Comparison of ENCODE assay signal across 28 mouse cellular contexts in genomic region chr19:45226246-45226645, GRCm38 (mm10). TPM values are rescaled to one million over a fixed set of nuclear protein-coding genes. Genes with fewer than 3 reads are reported as not detected.
A peak's percentile ranks its signal among the peaks of the same experiment; 100 is the strongest.
DNase-seq lines count a peak whose midpoint lies in the region; ATAC-seq and TF ChIP-seq lines count a peak whose summit lies in the region.
"Had no signal": no experiment of that assay in that cellular context is flagged by ENCODE, and none has a peak within 500 bp of the region (broad histone marks: within the 10 kb centered on the region; RNA-seq: fewer than 3 reads in every experiment).

No protein-coding gene starts in this region.

- H3K9me3 ChIP-seq in hindbrain, embryonic 13.5 days: no peaks in the 10 kb centered on the region
- no peaks in the 10 kb centered on the region for H3K9me3 ChIP-seq in hindbrain, embryonic 12.5 days (replicated peaks)
- H3K9me3 ChIP-seq in limb, embryonic 10.5 days (replicated peaks): no peaks in the 10 kb centered on the region
- no peaks in the 10 kb centered on the region for H3K9me3 ChIP-seq in neural tube, embryonic 15.5 days (replicated peaks)
- no peaks in the 10 kb centered on the region for H3K9me3 ChIP-seq in stomach, postnatal 0 days (ENCODE audit: control insufficient read depth, low read length)
- H3K9me3 ChIP-seq: embryonic facial prominence, embryonic 12.5 days; forebrain, embryonic 13.5 days; liver, embryonic 15.5 days; lung, embryonic 15.5 days; megakaryocyte, embryonic 14.5 days; midbrain, embryonic 15.5 days had no signal

- H3K36me3 ChIP-seq in hindbrain, embryonic 13.5 days: no peaks in the 10 kb centered on the region
- no peaks in the 10 kb centered on the region for H3K36me3 ChIP-seq in hindbrain, embryonic 12.5 days
- no peaks in the 10 kb centered on the region for H3K36me3 ChIP-seq in limb, embryonic 10.5 days
- no peaks in the 10 kb centered on the region for H3K36me3 ChIP-seq in neural tube, embryonic 15.5 days
- no peaks in the 10 kb centered on the region for H3K36me3 ChIP-seq in stomach, postnatal 0 days (ENCODE audit: control insufficient read depth, insufficient read depth, low read length)
- H3K36me3 ChIP-seq: embryonic facial prominence, embryonic 12.5 days; liver, embryonic 15.5 days; lung, embryonic 15.5 days; midbrain, embryonic 15.5 days had no signal

- TF ChIP-seq CTCF in stomach, postnatal 0 days (IDR thresholded peaks at IDR 0.05; ENCODE audit: low read depth): no peak

- 5% methylated on average over 8 of the region's 8 CpGs for WGBS in hindbrain, embryonic 13.5 days
- WGBS in hindbrain, embryonic 12.5 days: 1% methylated on average over 8 of the region's 8 CpGs
- under 1% methylated on average over 8 of the region's 8 CpGs for WGBS in limb, embryonic 10.5 days
- WGBS in neural tube, embryonic 15.5 days: 3% methylated on average over 8 of the region's 8 CpGs
- WGBS in stomach, postnatal 0 days: 3% methylated on average over 8 of the region's 8 CpGs

- H3K9ac ChIP-seq in hindbrain, embryonic 13.5 days: no peak overlapping the region
- H3K9ac ChIP-seq in hindbrain, embryonic 12.5 days: no peak overlapping the region
- H3K9ac ChIP-seq in neural tube, embryonic 15.5 days (replicated peaks): 0 out of 2 replicates have a peak overlapping the region, but pooled peaks have one; percentile 10
- no peak overlapping the region for H3K9ac ChIP-seq in stomach, postnatal 0 days (ENCODE audit: low read length)
- H3K9ac ChIP-seq: embryonic facial prominence, embryonic 12.5 days; forebrain, embryonic 13.5 days; liver, embryonic 15.5 days; lung, embryonic 15.5 days; midbrain, embryonic 15.5 days had no signal

- DNase-seq in embryo, embryonic 10.5 days (ENCODE audit: low spot score): peak; percentile 50
- no peak for DNase-seq in embryo, embryonic 10 days (ENCODE audit: low spot score)
- DNase-seq in limb, embryonic 10.5 days (ENCODE audit: low spot score): peak; percentile 49
- DNase-seq in stomach, postnatal 0 days (ENCODE audit: low spot score): no peak
- DNase-seq: adrenal gland, postnatal 14 days; cerebellum, adult 8-10 months; cerebellum, postnatal 36 days; gastrocnemius, postnatal 10 days; kidney, adult 18-20 months; kidney, postnatal 4 days; liver; lung, postnatal 36 days; right cerebral cortex, postnatal 4 days; thymus, postnatal 25 days had no signal

- H3K4me1 ChIP-seq in hindbrain, embryonic 13.5 days (replicated peaks): peaks cover 74% of the 10 kb centered on the region
- peaks cover 28% of the 10 kb centered on the region for H3K4me1 ChIP-seq in hindbrain, embryonic 12.5 days
- peaks cover 44% of the 10 kb centered on the region for H3K4me1 ChIP-seq in limb, embryonic 10.5 days
- peaks cover 90% of the 10 kb centered on the region for H3K4me1 ChIP-seq in neural tube, embryonic 15.5 days
- H3K4me1 ChIP-seq in stomach, postnatal 0 days (replicated peaks; ENCODE audit: control insufficient read depth, insufficient read depth): 0 out of 2 replicates have a peak, but pooled peaks cover 2% of the 10 kb centered on the region

- no peak for TF ChIP-seq EP300 in stomach, postnatal 0 days (optimal IDR thresholded peaks at IDR 0.05)

- peaks cover 94% of the 10 kb centered on the region for H3K27me3 ChIP-seq in hindbrain, embryonic 13.5 days
- peaks cover 98% of the 10 kb centered on the region for H3K27me3 ChIP-seq in hindbrain, embryonic 12.5 days
- peaks cover 100% of the 10 kb centered on the region for H3K27me3 ChIP-seq in limb, embryonic 10.5 days (ENCODE audit: low read depth, poor library complexity, severe bottlenecking)
- H3K27me3 ChIP-seq in neural tube, embryonic 15.5 days (replicated peaks): peaks cover 59% of the 10 kb centered on the region
- peaks cover 53% of the 10 kb centered on the region for H3K27me3 ChIP-seq in stomach, postnatal 0 days (ENCODE audit: control insufficient read depth, insufficient read depth, low read length)

- no peak overlapping the region for H3K4me3 ChIP-seq in hindbrain, embryonic 13.5 days
- H3K4me3 ChIP-seq in hindbrain, embryonic 12.5 days: no peak overlapping the region
- H3K4me3 ChIP-seq in limb, embryonic 10.5 days: no peak overlapping the region
- H3K4me3 ChIP-seq in neural tube, embryonic 15.5 days (replicated peaks): no peak overlapping the region
- no peak overlapping the region for H3K4me3 ChIP-seq in stomach, postnatal 0 days (ENCODE audit: low read depth, low read length)
- H3K4me3 ChIP-seq: embryonic facial prominence, embryonic 12.5 days; forebrain, embryonic 13.5 days; left cerebral cortex, adult 2 months; liver, embryonic 15.5 days; lung, embryonic 15.5 days; megakaryocyte, embryonic 14.5 days; midbrain, embryonic 15.5 days had no signal

- ATAC-seq in hindbrain, embryonic 13.5 days (ENCODE audit: low FRiP score): no peak
- no peak for ATAC-seq in hindbrain, embryonic 12.5 days (ENCODE audit: low FRiP score)
- no peak for ATAC-seq in neural tube, embryonic 15.5 days (ENCODE audit: low FRiP score)
- no peak for ATAC-seq in stomach, postnatal 0 days (ENCODE audit: low FRiP score, low TSS enrichment)
- ATAC-seq: forebrain, embryonic 13.5 days; midbrain, embryonic 15.5 days had no signal

- H3K27ac ChIP-seq in hindbrain, embryonic 13.5 days: peak overlapping the region; percentile 60
- H3K27ac ChIP-seq in hindbrain, embryonic 12.5 days: no peak overlapping the region
- no peak overlapping the region for H3K27ac ChIP-seq in limb, embryonic 10.5 days
- H3K27ac ChIP-seq in neural tube, embryonic 15.5 days (replicated peaks): peak overlapping the region; percentile 24; the same call in 1 of the 2 replicates
- H3K27ac ChIP-seq in stomach, postnatal 0 days (replicated peaks): no peak overlapping the region
- H3K27ac ChIP-seq: embryonic facial prominence, embryonic 12.5 days; forebrain, embryonic 13.5 days; left cerebral cortex, adult 2 months; liver, embryonic 15.5 days; lung, embryonic 15.5 days; midbrain, embryonic 15.5 days had no signal

- no peak overlapping the region for H3K4me2 ChIP-seq in hindbrain, embryonic 13.5 days
- no peak overlapping the region for H3K4me2 ChIP-seq in hindbrain, embryonic 12.5 days (replicated peaks)
- 0 out of 2 replicates have a peak overlapping the region, but pooled peaks have one; percentile 9 for H3K4me2 ChIP-seq in neural tube, embryonic 15.5 days
- H3K4me2 ChIP-seq in stomach, postnatal 0 days (replicated peaks; ENCODE audit: low read depth): no peak overlapping the region
- H3K4me2 ChIP-seq: embryonic facial prominence, embryonic 12.5 days; forebrain, embryonic 13.5 days; heart, embryonic 11.5 days; liver, embryonic 15.5 days; lung, embryonic 15.5 days; midbrain, embryonic 15.5 days had no signal

RNA-seq across cellular contexts. Expression of gene Lbx1, which starts 9.4 kb away (rescaled TPM):
- polyA plus RNA-seq in hindbrain, embryonic 13.5 days (2015; fragmentation: Nextera tagmentation; extraction: Ambion mirVana): 9.5 and 11.8 TPM in 2 replicates
- 10.8 and 18.8 TPM in 2 replicates for polyA plus RNA-seq in hindbrain, embryonic 12.5 days (2016; fragmentation: Nextera tagmentation; extraction: Ambion mirVana)
- 3.9 and 6.3 TPM in 2 replicates for polyA plus RNA-seq in limb, embryonic 10.5 days (2016; fragmentation: Nextera tagmentation; extraction: Ambion mirVana)
- polyA plus RNA-seq in neural tube, embryonic 15.5 days (2015; fragmentation: Nextera tagmentation; extraction: Ambion mirVana): 10.9 and 16.9 TPM in 2 replicates
- 0.04 TPM in 1 of 2 replicates, not detected in the other for polyA plus RNA-seq in stomach, postnatal 0 days (2015; fragmentation: Nextera tagmentation; extraction: Ambion mirVana)
- polyA plus RNA-seq: forebrain, embryonic 13.5 days; heart, postnatal 0 days; kidney, embryonic 16.5 days; liver, embryonic 15.5 days; lung, embryonic 15.5 days; stomach, embryonic 14.5 days had no signal

Comparison
In these comparisons a context has a peak if more than half of its experiments do, and no peak if none do; other contexts are left out.
1. DNase-seq: peak in embryo, embryonic 10.5 days (single experiment) and limb, embryonic 10.5 days (single experiment); none in embryo, embryonic 10 days (single experiment) and stomach, postnatal 0 days (single experiment).
2. H3K27ac ChIP-seq: peak in hindbrain, embryonic 13.5 days (single experiment) and neural tube, embryonic 15.5 days (single experiment); none in hindbrain, embryonic 12.5 days (single experiment), limb, embryonic 10.5 days (single experiment) and stomach, postnatal 0 days (single experiment).